Mouse (Mus musculus): ENCODE measurements around the gene R3hdm1.

Gene R3hdm1

DNA sequence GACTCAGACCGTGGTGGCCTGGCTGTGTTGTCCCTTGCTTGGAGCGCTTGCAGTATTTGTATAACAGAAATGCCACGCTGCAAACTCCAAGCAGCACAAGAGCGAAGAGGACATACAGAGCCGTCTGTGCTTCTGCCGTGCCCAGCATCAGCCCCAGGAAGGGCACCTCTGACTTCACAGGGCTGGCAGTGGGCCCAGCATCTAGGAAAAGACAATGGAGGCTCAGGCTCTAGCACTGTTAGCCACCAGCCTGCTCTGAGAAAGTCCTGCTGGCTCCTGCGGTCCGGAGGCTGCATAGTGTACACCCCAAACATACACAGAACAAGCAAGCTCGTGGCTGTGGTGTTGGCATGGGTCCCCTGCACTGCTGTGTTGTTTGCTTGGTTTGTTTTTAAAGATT, 182.0 kb downstream of the R3hdm1 start:
- DNase-seq (ENCODE audit: low spot score in 2 of 2): no peak
